Mouse (Mus musculus) ES-E14 (cell line): ENCODE results near the gene Nectin1. TPM values are rescaled to one million over a fixed set of nuclear protein-coding genes. Genes with fewer than 3 reads are reported as not detected.

Source experiments
- DNase-seq: peaks from one replicate; pipeline ENCODE4 v3.0.0-alpha.2; 2013; ENCODE audit warnings: low read depth, low spot score
- H3K27ac ChIP-seq: 2 replicates; pipeline ENCODE4 v1.5.1; 2012; ENCODE audit warnings: low read depth, mild to moderate bottlenecking, low read length, moderate library complexity, mixed read lengths; ENCODE audit not compliant: poor library complexity, insufficient read depth, severe bottlenecking
- H3K36me3 ChIP-seq: 2 replicates; pipeline ENCODE4 v1.6.1; 2012; ENCODE audit warnings: mild to moderate bottlenecking, low read length, moderate library complexity, mixed read lengths; ENCODE audit not compliant: control insufficient read depth, poor library complexity, insufficient read depth, severe bottlenecking
- H3K4me1 ChIP-seq, 2 experiments: fragments of 150-350 bp in 1 of 2; sonication (generic) in 1 of 2; 2 replicates each; pipeline ENCODE4 v1.6.1; 2012; ENCODE audit warnings: low read length in 2 of 2, mild to moderate bottlenecking in 1 of 2, mixed read lengths in 1 of 2; ENCODE audit not compliant: control insufficient read depth in 2 of 2, insufficient read depth in 2 of 2, poor library complexity in 1 of 2
- H3K4me3 ChIP-seq, 2 experiments: fragments of 150-350 bp in 1 of 2; sonication (generic) in 1 of 2; 2 replicates each; pipeline ENCODE4 v1.5.1; 2012; ENCODE audit warnings: low read length in 2 of 2, low read depth in 1 of 2, mild to moderate bottlenecking in 1 of 2, mixed read lengths in 1 of 2; ENCODE audit not compliant: insufficient read depth in 1 of 2, poor library complexity in 1 of 2, severe bottlenecking in 1 of 2
- H3K9ac ChIP-seq: 2 replicates; pipeline ENCODE4 v1.6.1; 2012; ENCODE audit warnings: low read depth, mild to moderate bottlenecking, low read length, mixed read lengths; ENCODE audit not compliant: poor library complexity, insufficient read depth, severe bottlenecking
- H3K9me3 ChIP-seq: fragments of 150-350 bp; sonication (generic); 2 replicates; pipeline ENCODE4 v1.6.1; 2012; ENCODE audit warnings: low read depth, mild to moderate bottlenecking, low read length; ENCODE audit not compliant: control insufficient read depth, insufficient read depth
- CHD2 ChIP-seq: IDR thresholded peaks from 2 replicates; pipeline ENCODE4 v1.6.1; 2014; ENCODE audit warnings: mild to moderate bottlenecking, low read depth, low read length, inconsistent platforms
- HCFC1 ChIP-seq: IDR thresholded peaks from 2 replicates; pipeline ENCODE4 v1.6.1; 2012; ENCODE audit warnings: low read length, inconsistent platforms, borderline replicate concordance; ENCODE audit not compliant: insufficient read depth
- MAFK ChIP-seq: IDR thresholded peaks from 2 replicates; pipeline ENCODE4 v1.6.1; 2014; ENCODE audit warnings: mild to moderate bottlenecking, low read depth, low read length, inconsistent platforms; ENCODE audit not compliant: insufficient read depth
- ZC3H11A ChIP-seq: IDR thresholded peaks from 2 replicates; pipeline ENCODE4 v1.6.1; 2012; ENCODE audit warnings: low read depth, mild to moderate bottlenecking, inconsistent platforms, low read length, borderline replicate concordance
- ZNF384 ChIP-seq: IDR thresholded peaks from 2 replicates; pipeline ENCODE4 v1.6.1; 2012; ENCODE audit warnings: low read depth, low read length, inconsistent platforms
- in situ Hi-C, 2 experiments: fragments of 600-800 bp; cut with MboI; formaldehyde crosslinking; loops; one replicate each; pipeline ENCODE4 v1.15.1; 2025; ENCODE audit warnings: low sequenced_read_pairs in 2 of 2, inconsistent platforms in 1 of 2; ENCODE audit not compliant: unreplicated experiment in 2 of 2
- total RNA-seq: library from RNA; depleted of rRNA; stranded (reverse); fragments of 300-350 nt; gene quantifications from 2 replicates; pipeline ENCODE4 v1.2.3, GENCODE M21; 2012

The Nectin1 gene
- total RNA-seq, 1 experiment, result 12.9 TPM

DNA sequence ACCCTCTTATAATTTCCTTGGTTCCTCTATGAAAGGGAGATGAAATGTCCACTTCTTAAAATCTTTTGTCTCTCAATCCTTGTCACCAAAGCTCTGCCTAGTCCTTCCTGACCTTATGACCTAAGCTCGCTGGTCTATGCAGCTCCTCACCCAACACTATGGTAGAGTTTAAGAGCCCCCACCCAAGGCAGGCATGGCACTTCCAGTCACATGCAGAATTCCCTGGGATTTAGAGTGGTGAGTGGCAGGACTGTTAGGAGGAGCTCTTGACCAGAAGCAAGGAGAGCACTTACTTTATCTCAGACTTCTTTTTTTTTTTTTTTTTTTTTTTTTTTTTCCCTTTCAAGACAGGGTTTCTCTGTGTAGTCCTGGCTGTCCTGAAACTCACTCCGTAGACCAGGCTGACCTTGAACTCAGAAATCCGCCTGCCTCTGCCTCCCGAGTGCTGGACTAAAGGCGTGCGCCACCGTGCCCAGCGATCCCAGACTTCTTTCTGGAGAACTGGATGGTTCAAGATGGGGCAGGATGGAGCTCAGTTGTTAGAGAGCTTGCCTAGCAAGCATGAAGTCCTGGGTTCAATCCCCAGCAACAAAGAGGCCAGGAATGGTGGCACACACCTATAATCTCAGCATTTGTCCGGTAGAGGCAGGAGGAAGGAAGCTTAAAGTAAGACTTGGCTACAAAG lies 7.6 kb upstream of the Nectin1 start:
- no peak overlapping the region; the same call in 1 of the 2 replicates for H3K27ac ChIP-seq
- in situ Hi-C loops, result no loop called here

DNA sequence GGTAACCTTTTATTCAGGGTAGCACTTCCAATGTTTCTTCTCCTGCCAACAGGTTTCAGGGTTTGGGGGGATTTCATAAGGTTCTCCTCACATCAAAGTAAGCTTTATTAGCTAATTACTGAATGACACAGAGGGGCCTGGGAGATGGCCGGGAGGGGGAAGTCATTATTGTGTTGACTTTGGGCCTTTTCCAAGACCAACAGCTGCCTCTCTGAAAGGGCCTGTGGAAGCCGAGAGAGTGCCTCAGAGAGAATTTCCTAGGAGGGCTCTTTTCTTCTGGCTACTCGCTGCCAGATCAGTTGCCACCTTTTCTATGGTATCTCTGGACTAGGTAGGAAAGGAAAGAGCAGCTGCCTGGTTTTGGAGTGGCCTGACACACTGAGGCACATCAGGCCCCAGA lies 6.5 kb upstream of the Nectin1 start:
- in situ Hi-C loops, result no loop called here

More for the DNA sequence above, 7.6 kb upstream of the Nectin1 start:
- peaks cover 11 to 32% of the 10 kb centered on the region in 2 experiments for H3K4me1 ChIP-seq
- no peak for DNase-seq
- no peak overlapping the region for H3K9ac ChIP-seq
- H3K36me3 ChIP-seq, result no peaks in the 10 kb centered on the region
- no peak overlapping the region for H3K4me3 ChIP-seq
- no peaks in the 10 kb centered on the region for H3K9me3 ChIP-seq
- TF ChIP-seq CHD2 (no peak), HCFC1 (no peak), ZNF384 (no peak), MAFK (no peak), ZC3H11A (no peak)

DNA sequence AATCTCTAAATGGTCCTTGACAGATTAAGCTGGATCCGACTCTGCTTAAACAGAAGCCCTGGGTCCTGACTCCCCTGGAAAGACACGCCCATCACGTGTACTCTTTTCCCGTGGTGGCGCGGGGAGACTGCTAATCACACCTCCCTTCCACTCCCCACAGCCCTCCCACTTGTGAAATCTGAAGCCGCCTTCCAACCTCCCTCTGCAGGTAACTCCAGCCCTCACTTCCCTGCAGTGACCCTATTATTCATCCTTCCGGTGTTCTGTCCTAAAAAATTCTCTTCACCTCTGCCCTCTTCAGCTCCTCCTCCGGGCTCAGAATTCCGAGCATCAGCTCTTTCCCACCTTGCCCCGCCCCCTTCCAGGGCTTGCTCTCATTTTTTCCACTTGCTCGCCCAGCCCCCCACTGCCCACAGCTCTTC lies 5.9 kb upstream of the Nectin1 start:
- in situ Hi-C loops, result no loop called here
- Histone ChIP-seq H3K4me1 (peaks cover 12 to 42% of the 10 kb centered on the region in 2 experiments), H3K9ac (no peak overlapping the region; the same call in 1 of the 2 replicates), H3K36me3 (no peaks in the 10 kb centered on the region), H3K27ac (peak overlapping the region; percentile 73; the same call in 1 of the 2 replicates), H3K9me3 (no peaks in the 10 kb centered on the region), H3K4me3 (peak overlapping the region in 1 of 2 experiments; percentile 42; a peak in 2 of 4 replicates)
- peak; percentile 91 for DNase-seq
- TF ChIP-seq MAFK (no peak), HCFC1 (no peak), ZNF384 (peak; percentile 43; the same call in 1 of the 2 replicates)

More for the DNA sequence above, 6.5 kb upstream of the Nectin1 start:
- Histone ChIP-seq H3K36me3 (no peaks in the 10 kb centered on the region), H3K4me3 (no peak overlapping the region), H3K27ac (peak overlapping the region; percentile 64; the same call in 1 of the 2 replicates), H3K4me1 (peaks cover 12 to 37% of the 10 kb centered on the region in 2 experiments), H3K9me3 (no peaks in the 10 kb centered on the region), H3K9ac (no peak overlapping the region; the same call in 1 of the 2 replicates)
- DNase-seq, result no peak
- no peak for TF ChIP-seq ZC3H11A
- TF ChIP-seq ZNF384, result no peak
- no peak for TF ChIP-seq HCFC1
- TF ChIP-seq MAFK, result no peak
- no peak for TF ChIP-seq CHD2

DNA sequence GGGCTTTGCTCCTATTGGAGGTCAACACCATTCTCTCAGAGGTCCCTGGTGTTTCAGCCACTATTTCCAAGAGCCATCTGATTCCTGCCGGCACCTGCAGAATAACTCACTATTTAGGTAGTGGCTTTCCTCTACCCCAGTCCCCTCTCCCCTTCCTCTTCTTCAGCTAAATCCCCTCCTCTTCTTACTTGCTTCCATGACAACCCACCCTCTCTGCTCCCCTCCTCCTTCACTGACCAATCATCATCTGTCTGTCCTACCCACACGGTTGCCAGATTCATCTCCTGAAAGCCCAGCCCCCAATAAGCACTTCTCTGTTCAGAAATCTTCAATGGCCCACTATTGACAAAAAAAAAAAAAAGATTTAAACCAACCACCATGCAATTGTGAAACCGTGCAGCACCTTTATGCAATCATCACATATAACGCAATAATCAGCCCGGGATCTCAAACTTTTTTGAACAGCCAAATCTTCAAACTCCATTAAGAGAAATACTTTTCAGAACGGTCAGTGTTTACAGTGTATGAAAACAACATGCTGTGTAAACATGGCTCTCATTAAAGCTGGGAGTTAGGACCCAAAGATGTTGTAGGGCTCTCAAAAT lies 5.2 kb upstream of the Nectin1 start:
- peak overlapping the region in 1 of 2 experiments; percentile 42; a peak in 1 of 4 replicates for H3K4me3 ChIP-seq
- H3K36me3 ChIP-seq, result no peaks in the 10 kb centered on the region
- H3K9me3 ChIP-seq, result no peaks in the 10 kb centered on the region
- peak; percentile 52; the same call in 1 of the 2 replicates for TF ChIP-seq ZNF384
- no peak for TF ChIP-seq HCFC1
- peaks cover 12 to 41% of the 10 kb centered on the region in 2 experiments for H3K4me1 ChIP-seq
- in situ Hi-C loops, result no loop called here
- no peak overlapping the region for H3K9ac ChIP-seq
- H3K27ac ChIP-seq, result peak overlapping the region; percentile 73; the same call in 1 of the 2 replicates
- no peak for DNase-seq
